Mouse (Mus musculus) brown adipose tissue, adult 24 weeks (tissue): ENCODE data around the gene Ibtk. TPM values are rescaled to one million over a fixed set of nuclear protein-coding genes. Genes with fewer than 3 reads are reported as not detected.

Source experiments
- H3K27ac ChIP-seq: fragments of 200-500 bp; replicated peaks from 2 replicates; pipeline ENCODE4 v1.5.1; 2012; ENCODE audit warnings: low read depth, mild to moderate bottlenecking, low read length
- H3K4me1 ChIP-seq: fragments of 200-500 bp; 2 replicates; pipeline ENCODE4 v1.6.1; 2012; ENCODE audit warnings: low read length, mixed read lengths; ENCODE audit not compliant: control insufficient read depth, insufficient read depth, insufficient read length
- H3K4me3 ChIP-seq: fragments of 200-500 bp; 2 replicates; pipeline ENCODE4 v1.5.1; 2012; ENCODE audit warnings: low read depth, mild to moderate bottlenecking, low read length, moderate library complexity; ENCODE audit not compliant: insufficient read depth
- polyA plus RNA-seq: library from polyadenylated mRNA; stranded (reverse); fragments of >200 nt; gene quantifications from 2 replicates; pipeline ENCODE4 v1.2.4, GENCODE M21; 2012; ENCODE audit not compliant: missing spikeins, insufficient read depth, insufficient read length

The Ibtk gene
- polyA plus RNA-seq, 1 experiment, result 7.0 TPM

- Histone ChIP-seq H3K4me1 (peaks cover 4% of the 10 kb centered on the region; the same call in 1 of the 2 replicates), H3K4me3 (no peak overlapping the region), H3K27ac (no peak overlapping the region)
These were observed 84.8 kb downstream of the Ibtk start for GRCm38 (mm10) chr9:85664316-85664715.

GRCm38 (mm10) chr9:85663810-85664209 lies 85.3 kb downstream of the Ibtk start:
- Histone ChIP-seq H3K4me3 (no peak overlapping the region), H3K4me1 (peaks cover 4% of the 10 kb centered on the region; the same call in 1 of the 2 replicates), H3K27ac (no peak overlapping the region)

- H3K4me3 ChIP-seq, result no peak overlapping the region
- peaks cover 4% of the 10 kb centered on the region; the same call in 1 of the 2 replicates for H3K4me1 ChIP-seq
- no peak overlapping the region for H3K27ac ChIP-seq
These were observed 86.0 kb downstream of the Ibtk start for GRCm38 (mm10) chr9:85663091-85663490.

- no peak overlapping the region for H3K27ac ChIP-seq
- H3K4me3 ChIP-seq, result no peak overlapping the region
- no peaks in the 10 kb centered on the region; the same call in 1 of the 2 replicates for H3K4me1 ChIP-seq
These were observed 95.7 kb downstream of the Ibtk start for GRCm38 (mm10) chr9:85653401-85653800.

GRCm38 (mm10) chr9:85638276-85638675 lies 110.9 kb downstream of the Ibtk start:
- H3K27ac ChIP-seq, result no peak overlapping the region
- no peaks in the 10 kb centered on the region for H3K4me1 ChIP-seq
- H3K4me3 ChIP-seq, result no peak overlapping the region

Other genes starting within 250 kb of the Ibtk start
- gene Tpbg, start 93.0 kb upstream of the Ibtk start, polyA plus RNA-seq, result 0.33 TPM in 1 of 2 replicates, not detected in the other